Mouse (Mus musculus): Measurements from ENCODE around the gene Dnajc16.

Dnajc16 gene

DNA sequence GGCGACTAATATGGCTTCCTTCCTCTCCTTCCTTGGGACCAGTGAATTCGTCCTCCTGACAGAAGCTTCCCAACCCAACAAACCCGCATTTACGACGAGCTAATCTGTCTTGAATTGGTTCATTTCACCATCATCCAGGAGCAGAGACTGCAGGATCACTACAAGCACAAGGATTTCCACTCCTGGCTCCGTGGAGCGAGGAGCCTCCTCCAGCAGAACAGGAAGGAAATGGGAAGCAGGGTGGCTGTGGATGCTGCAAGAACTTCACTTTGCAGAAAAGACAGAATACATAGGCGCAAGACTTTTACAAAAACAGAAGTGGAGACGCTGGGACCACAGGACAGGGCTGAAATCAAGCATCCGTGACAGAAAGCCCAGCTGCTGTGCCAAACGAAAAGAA is 66.1 kb downstream of the Dnajc16 start:
- DNase-seq (ENCODE audit: low spot score in 2 of 2) = no peak

GRCm38 (mm10) chr4:141723673-141724068 is 67.1 kb downstream of the Dnajc16 start:
- no peak for DNase-seq (ENCODE audit: low spot score in 2 of 2)

- peak; percentile 90 for DNase-seq (ENCODE audit: low spot score in 2 of 2)
These were observed 67.7 kb downstream of the Dnajc16 start, which contains the start of gene Ddi2 for GRCm38 (mm10) chr4:141722731-141723672. Ddi2 (minus strand) TSS chr4:141723419.

GRCm38 (mm10) chr4:141721961-141722360 is 68.8 kb downstream of the Dnajc16 start:
- no peak for DNase-seq (ENCODE audit: low spot score in 2 of 2)

- no peak for DNase-seq (ENCODE audit: low spot score in 2 of 2)
These were observed 69.8 kb downstream of the Dnajc16 start for GRCm38 (mm10) chr4:141720761-141721523.

DNA sequence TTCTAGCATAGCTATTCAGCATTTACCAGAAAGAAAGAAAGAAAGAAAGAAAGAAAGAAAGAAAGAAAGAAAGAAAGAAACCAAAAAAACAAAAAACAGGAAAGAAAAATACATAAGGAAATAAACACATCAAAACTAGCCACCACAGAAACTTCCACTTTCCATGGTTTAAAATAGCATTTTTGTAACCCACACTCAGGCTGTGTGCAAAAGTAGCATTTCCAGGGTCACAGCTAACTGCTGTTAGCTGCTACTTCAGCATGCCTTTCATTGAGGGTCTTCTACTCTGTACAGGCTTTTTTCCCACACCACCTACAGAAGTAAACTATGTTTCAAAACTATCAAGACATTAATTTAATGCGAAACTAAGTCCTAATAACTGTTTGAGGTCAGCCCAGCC is 71.4 kb downstream of the Dnajc16 start:
- DNase-seq (ENCODE audit: low spot score in 2 of 2) = no peak

GRCm38 (mm10) chr4:141717633-141718032 is 73.1 kb downstream of the Dnajc16 start:
- no peak for DNase-seq (ENCODE audit: low spot score in 2 of 2)

- no peak for DNase-seq (ENCODE audit: low spot score in 2 of 2)
These were observed 75.7 kb downstream of the Dnajc16 start for GRCm38 (mm10) chr4:141715027-141715426.

DNA sequence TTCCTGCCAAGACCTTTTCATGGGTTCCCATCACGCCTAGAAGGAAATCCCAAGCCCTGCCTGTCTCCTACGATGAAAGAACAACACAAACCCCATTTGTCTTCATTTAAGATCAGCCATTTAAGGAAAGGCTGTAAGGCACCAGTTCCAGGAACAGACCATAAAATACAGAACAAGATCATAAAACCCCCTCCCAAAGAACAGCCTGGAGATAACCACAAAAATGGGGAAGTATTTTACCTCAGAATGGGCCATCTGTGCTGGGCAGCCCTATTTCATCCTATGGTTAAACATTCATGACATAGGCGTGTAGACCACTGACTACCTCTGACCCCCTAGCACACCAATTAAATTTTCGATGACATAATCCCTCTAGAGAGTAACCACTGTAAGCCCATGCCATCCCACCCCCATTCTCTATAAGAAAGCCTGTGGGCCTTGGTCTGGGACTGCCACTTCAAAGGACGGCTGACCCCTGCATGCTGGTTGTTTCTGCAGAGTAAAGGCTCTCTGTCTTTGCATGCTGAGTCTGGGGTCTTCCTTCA is 77.1 kb downstream of the Dnajc16 start:
- DNase-seq (ENCODE audit: low spot score in 2 of 2) = no peak

DNA sequence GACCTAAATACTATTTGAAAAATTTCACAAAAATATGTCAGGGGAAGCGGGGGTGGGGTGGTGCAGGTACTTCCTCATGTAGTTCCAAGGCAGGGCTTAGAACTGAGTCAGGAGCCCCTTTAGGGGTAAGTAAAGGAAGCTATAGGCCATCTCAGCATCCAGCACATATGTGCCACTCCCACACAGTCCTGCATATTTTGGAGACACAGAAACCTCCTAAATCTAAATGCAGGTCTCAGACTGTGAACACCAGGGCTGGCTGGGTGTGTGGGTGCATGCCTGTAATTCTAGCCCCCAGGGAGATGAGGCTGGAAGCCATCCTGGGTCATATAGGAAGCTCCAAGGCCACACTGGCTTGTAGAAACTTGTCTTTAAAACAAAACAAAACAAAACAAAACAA is 79.5 kb downstream of the Dnajc16 start:
- no peak for DNase-seq (ENCODE audit: low spot score in 2 of 2)
